Mouse (Mus musculus): Measurements from ENCODE around the gene Rabac1. TPM values are rescaled to one million over a fixed set of nuclear protein-coding genes. Genes with fewer than 3 reads are reported as not detected.

Rabac1 gene
- polyA plus RNA-seq, 1 experiment from 2014 or later = 58.7 TPM

DNA sequence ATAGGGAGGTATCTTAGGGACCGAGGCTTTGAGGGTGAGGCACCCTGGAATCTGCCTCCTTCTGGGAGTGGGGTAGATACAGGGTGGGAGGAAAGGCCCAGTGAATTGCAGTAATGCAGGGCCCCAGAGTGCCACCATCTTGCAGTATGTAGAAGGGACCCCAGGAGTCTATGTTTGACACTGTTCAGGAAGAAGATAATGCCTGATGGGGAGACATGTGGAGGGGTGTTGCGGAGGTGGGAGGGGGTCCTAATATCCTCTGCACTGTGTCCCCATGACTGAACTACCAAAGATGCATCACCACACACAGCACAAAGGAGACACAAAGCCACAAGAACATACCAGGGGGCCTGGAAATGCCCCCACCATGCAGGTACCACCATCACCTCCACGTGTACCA lies 33.6 kb upstream of the Rabac1 start:
- H3K4me1 ChIP-seq (ENCODE audit: control insufficient read depth, low read depth, low read length) = no peaks in the 10 kb centered on the region; the same call in 1 of the 2 replicates
- H3K4me2 ChIP-seq (ENCODE audit: low read depth, low read length) = 0 out of 2 replicates have a peak overlapping the region, but pooled peaks have one; percentile 41
- peaks cover 69% of the 10 kb centered on the region for H3K27me3 ChIP-seq (ENCODE audit: control insufficient read depth, insufficient read depth, low read depth, low read length)
- H3K27ac ChIP-seq (ENCODE audit: low read length) = no peak overlapping the region
- H3K36me3 ChIP-seq (ENCODE audit: control insufficient read depth, insufficient read depth) = no peaks in the 10 kb centered on the region
- no peak overlapping the region for H3K9ac ChIP-seq (ENCODE audit: low read depth, low read length)
- H3K4me3 ChIP-seq (ENCODE audit: low read depth, low read length) = no peak overlapping the region
- 47% methylated on average over 3 of the region's 3 CpGs for WGBS (ENCODE audit: insufficient replicate concordance)
- H3K9me3 ChIP-seq (replicated peaks; ENCODE audit: control insufficient read depth, low read length) = no peaks in the 10 kb centered on the region
- ATAC-seq (ENCODE audit: low read depth) = no peak

DNA sequence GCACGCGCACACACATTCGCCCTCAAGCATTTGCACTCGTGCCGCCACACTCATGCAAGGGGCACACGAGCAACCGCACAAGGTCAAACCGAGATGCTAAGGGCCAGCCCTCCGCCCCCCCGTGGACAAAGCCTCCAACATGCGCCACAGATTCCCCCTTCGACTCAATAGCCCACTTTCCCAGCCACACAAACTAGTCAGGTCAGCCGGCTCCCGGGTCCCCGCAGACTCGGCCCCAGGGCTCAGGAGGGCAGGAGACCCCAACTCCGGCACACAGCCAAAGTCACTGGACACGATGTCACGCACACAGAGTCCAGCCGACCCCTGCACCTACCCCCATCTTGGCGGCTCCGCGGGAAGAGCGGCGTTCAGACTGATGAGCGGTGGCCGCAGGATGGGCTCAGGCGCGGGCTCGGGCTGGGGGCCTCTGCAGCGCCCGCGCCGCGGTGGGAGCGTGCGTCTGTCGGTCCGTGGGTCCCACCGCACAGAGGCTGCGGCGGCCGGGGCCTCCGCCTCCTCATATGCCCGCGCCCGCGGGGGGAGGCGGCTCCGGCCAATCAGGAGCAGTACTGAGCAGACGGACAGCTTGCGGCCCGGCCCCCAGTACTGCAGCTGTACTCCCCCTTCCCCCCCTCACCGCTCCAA lies 33.0 kb upstream of the Rabac1 start, which contains the start of gene Atp1a3:
Gene Atp1a3 (minus strand): TSS at position 538 of the 645 bp plus-strand sequence.
- peaks cover 63% of the 10 kb centered on the region for H3K27me3 ChIP-seq (ENCODE audit: control insufficient read depth, insufficient read depth, low read depth, low read length)
- H3K36me3 ChIP-seq (ENCODE audit: control insufficient read depth, insufficient read depth) = no peaks in the 10 kb centered on the region
- H3K4me1 ChIP-seq (ENCODE audit: control insufficient read depth, low read depth, low read length) = no peaks in the 10 kb centered on the region; the same call in 1 of the 2 replicates
- ATAC-seq (ENCODE audit: low read depth) = no peak; the same call in 1 of the 2 replicates
- H3K9me3 ChIP-seq (replicated peaks; ENCODE audit: control insufficient read depth, low read length) = no peaks in the 10 kb centered on the region
- H3K27ac ChIP-seq (ENCODE audit: low read length) = no peak within 1 kb of the TSS
- 4% methylated on average over 49 of the region's 54 CpGs for WGBS (ENCODE audit: insufficient replicate concordance)
- peak within 1 kb of the TSS; percentile 39 for H3K4me3 ChIP-seq (ENCODE audit: low read depth, low read length)
- H3K4me2 ChIP-seq (ENCODE audit: low read depth, low read length) = peak within 1 kb of the TSS; percentile 41; the same call in 1 of the 2 replicates
- no peak within 1 kb of the TSS for H3K9ac ChIP-seq (ENCODE audit: low read depth, low read length)

DNA sequence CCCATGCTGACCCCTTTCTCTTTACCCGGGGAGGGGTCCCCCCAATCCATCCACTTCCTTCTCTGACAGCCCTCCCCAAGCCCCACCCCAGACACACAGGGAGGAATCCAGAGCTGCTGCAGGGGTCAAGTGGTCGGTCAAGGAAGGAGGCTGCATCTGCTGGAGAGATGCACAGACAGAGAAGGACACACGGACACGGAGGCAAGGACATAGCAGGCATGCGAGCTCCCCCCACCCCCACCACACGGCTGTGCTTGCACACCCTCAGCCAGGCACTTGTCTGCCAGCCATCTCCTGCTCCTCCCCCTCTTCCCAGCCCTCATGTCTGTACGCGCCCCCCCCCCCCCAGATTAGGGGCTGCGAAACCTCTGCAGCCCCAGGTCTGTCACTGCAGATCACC lies 32.3 kb upstream of the Rabac1 start:
- no peak for ATAC-seq (ENCODE audit: low read depth)
- no peaks in the 10 kb centered on the region for H3K9me3 ChIP-seq (replicated peaks; ENCODE audit: control insufficient read depth, low read length)
- no peak overlapping the region for H3K27ac ChIP-seq (ENCODE audit: low read length)
- no peak overlapping the region for H3K9ac ChIP-seq (ENCODE audit: low read depth, low read length)
- WGBS (ENCODE audit: insufficient replicate concordance) = 43% methylated on average over 7 of the region's 9 CpGs
- H3K4me2 ChIP-seq (ENCODE audit: low read depth, low read length) = no peak overlapping the region
- no peaks in the 10 kb centered on the region for H3K4me1 ChIP-seq (ENCODE audit: control insufficient read depth, low read depth, low read length)
- H3K4me3 ChIP-seq (ENCODE audit: low read depth, low read length) = 0 out of 2 replicates have a peak overlapping the region, but pooled peaks have one; percentile 39
- no peaks in the 10 kb centered on the region for H3K36me3 ChIP-seq (ENCODE audit: control insufficient read depth, insufficient read depth)
- peaks cover 56% of the 10 kb centered on the region for H3K27me3 ChIP-seq (ENCODE audit: control insufficient read depth, insufficient read depth, low read depth, low read length)

DNA sequence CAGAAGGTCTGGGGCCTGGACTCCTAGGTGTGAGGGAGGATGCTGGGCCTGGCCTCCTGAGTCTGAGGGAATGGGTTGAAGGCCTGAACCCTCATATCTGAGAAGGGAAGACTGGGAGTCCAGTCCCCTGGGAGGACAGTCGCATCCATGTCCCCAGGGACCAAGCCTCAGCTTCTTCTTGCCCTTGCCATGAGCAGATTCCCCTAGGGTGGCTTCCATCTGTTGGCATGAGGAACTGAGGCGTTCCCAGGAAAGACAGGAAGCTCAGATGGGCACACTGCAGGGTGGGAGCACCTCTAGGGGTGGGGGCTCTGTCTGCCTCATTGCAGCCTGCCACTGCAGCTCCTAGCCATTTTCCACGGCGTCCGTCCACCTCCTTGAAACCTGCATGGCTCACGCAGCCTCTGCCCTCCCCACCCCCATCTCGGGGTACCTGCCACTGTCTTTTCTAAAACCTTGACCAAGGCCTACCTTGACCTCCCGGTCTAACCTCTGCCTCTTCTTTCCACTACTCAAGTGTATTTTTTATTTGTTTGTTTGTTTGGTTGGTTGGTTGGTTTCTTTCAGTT lies 31.4 kb upstream of the Rabac1 start:
- H3K36me3 ChIP-seq (ENCODE audit: control insufficient read depth, insufficient read depth) = no peaks in the 10 kb centered on the region
- no peak overlapping the region for H3K4me2 ChIP-seq (ENCODE audit: low read depth, low read length)
- no peak overlapping the region for H3K4me3 ChIP-seq (ENCODE audit: low read depth, low read length)
- no peaks in the 10 kb centered on the region for H3K4me1 ChIP-seq (ENCODE audit: control insufficient read depth, low read depth, low read length)
- peaks cover 47% of the 10 kb centered on the region for H3K27me3 ChIP-seq (ENCODE audit: control insufficient read depth, insufficient read depth, low read depth, low read length)
- H3K9ac ChIP-seq (ENCODE audit: low read depth, low read length) = no peak overlapping the region
- H3K27ac ChIP-seq (ENCODE audit: low read length) = no peak overlapping the region
- no peak for ATAC-seq (ENCODE audit: low read depth)
- no peaks in the 10 kb centered on the region for H3K9me3 ChIP-seq (replicated peaks; ENCODE audit: control insufficient read depth, low read length)
- 67% methylated on average over 8 of the region's 8 CpGs for WGBS (ENCODE audit: insufficient replicate concordance)

DNA sequence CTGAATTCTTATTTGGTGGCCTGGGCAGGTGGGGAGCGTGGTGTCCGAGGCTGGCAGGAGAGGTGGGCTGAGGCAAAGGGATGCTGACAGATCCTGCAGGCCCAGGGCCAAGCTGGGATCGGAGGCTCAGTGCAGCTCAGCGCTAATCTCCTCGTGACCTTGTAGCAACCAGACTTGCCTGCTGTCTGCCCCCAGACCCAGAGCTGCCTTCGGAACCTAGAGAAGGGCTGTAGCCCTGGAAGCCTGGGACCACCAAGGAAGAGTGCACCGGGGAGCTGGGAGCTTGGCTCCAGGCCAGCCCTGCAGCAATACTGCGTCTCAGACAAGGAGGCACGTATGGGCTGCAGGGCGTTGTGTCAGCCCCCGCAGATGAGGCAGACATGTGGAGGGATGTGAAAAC lies 30.7 kb upstream of the Rabac1 start:
- Histone ChIP-seq H3K4me1 (ENCODE audit: control insufficient read depth, low read depth, low read length) (no peaks in the 10 kb centered on the region), H3K9ac (ENCODE audit: low read depth, low read length) (no peak overlapping the region), H3K27me3 (ENCODE audit: control insufficient read depth, insufficient read depth, low read depth, low read length) (peaks cover 40% of the 10 kb centered on the region), H3K9me3 (replicated peaks; ENCODE audit: control insufficient read depth, low read length) (no peaks in the 10 kb centered on the region), H3K4me2 (ENCODE audit: low read depth, low read length) (no peak overlapping the region), H3K36me3 (ENCODE audit: control insufficient read depth, insufficient read depth) (no peaks in the 10 kb centered on the region), H3K27ac (ENCODE audit: low read length) (no peak overlapping the region), H3K4me3 (ENCODE audit: low read depth, low read length) (no peak overlapping the region)
- 61% methylated on average over 11 of the region's 11 CpGs for WGBS (ENCODE audit: insufficient replicate concordance)
- no peak for ATAC-seq (ENCODE audit: low read depth)

DNA sequence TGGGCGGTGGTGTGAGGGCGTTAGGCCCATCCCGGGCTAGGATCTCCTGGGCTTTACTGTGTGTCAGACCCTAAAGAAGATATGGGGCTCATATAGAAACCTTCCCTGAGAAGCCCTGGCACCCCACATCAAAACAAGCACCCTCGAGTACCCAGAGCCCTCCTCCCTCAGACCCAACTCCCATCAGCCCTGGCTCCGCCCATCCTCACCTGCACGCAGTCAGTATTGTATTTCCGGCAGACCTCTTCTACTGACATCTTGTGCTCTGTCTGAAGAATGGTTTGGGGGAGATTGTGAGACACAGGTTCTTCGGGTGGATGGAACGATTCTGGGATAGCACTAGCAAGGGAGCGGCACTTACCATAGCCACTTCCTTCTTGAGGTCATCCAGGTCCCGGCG lies 28.2 kb upstream of the Rabac1 start:
- Histone ChIP-seq H3K9me3 (replicated peaks; ENCODE audit: control insufficient read depth, low read length) (no peaks in the 10 kb centered on the region), H3K4me3 (ENCODE audit: low read depth, low read length) (no peak overlapping the region), H3K9ac (ENCODE audit: low read depth, low read length) (no peak overlapping the region), H3K4me1 (ENCODE audit: control insufficient read depth, low read depth, low read length) (no peaks in the 10 kb centered on the region), H3K27ac (ENCODE audit: low read length) (no peak overlapping the region), H3K27me3 (ENCODE audit: control insufficient read depth, insufficient read depth, low read depth, low read length) (peaks cover 18% of the 10 kb centered on the region), H3K36me3 (ENCODE audit: control insufficient read depth, insufficient read depth) (no peaks in the 10 kb centered on the region), H3K4me2 (ENCODE audit: low read depth, low read length) (no peak overlapping the region)
- no peak for ATAC-seq (ENCODE audit: low read depth)
- WGBS (ENCODE audit: insufficient replicate concordance) = 53% methylated on average over 12 of the region's 12 CpGs

DNA sequence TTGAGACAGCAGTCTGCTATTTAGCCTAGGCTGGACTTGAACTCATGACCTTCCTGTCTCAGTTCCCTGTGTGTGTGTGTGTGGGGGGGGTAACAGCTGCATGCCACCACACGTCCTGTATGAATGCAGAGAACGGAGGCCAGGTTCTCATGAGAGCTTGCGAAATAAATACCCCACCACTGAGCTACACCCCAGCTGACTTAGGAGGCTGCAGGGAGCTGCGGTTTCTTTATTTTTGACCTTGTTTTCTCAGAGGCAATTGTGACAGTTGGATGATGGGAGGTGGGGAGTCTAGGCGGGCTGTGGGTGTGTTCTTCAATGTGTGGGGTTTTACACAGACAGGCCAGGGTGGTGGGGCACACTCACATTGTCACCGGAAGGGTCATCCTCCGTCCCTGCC lies 27.7 kb upstream of the Rabac1 start:
- 39% methylated on average over 7 of the region's 7 CpGs for WGBS (ENCODE audit: insufficient replicate concordance)
- Histone ChIP-seq H3K4me3 (ENCODE audit: low read depth, low read length) (no peak overlapping the region), H3K4me1 (ENCODE audit: control insufficient read depth, low read depth, low read length) (no peaks in the 10 kb centered on the region), H3K9ac (ENCODE audit: low read depth, low read length) (no peak overlapping the region), H3K27me3 (ENCODE audit: control insufficient read depth, insufficient read depth, low read depth, low read length) (peaks cover 13% of the 10 kb centered on the region), H3K27ac (ENCODE audit: low read length) (no peak overlapping the region), H3K36me3 (ENCODE audit: control insufficient read depth, insufficient read depth) (no peaks in the 10 kb centered on the region), H3K9me3 (replicated peaks; ENCODE audit: control insufficient read depth, low read length) (no peaks in the 10 kb centered on the region), H3K4me2 (ENCODE audit: low read depth, low read length) (no peak overlapping the region)
- ATAC-seq (ENCODE audit: low read depth) = no peak

DNA sequence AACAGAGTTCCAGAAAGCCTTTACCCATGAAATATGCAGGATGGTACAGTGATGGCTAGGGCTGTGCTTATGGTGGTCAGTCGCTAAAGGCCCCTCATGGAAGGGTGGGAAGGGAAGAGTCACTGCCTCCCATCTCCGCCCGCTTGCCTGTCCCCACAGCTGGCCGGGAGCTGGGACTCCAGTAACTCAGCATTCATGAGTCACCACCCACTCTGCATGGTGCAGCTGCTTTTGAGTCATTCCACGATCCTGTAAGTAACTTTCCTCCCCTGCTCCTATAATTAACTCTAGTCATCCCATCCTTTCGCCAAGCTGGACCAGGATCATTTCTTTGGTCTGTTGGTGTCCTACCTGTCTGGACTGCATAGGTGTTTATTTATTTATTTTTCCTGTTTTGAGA lies 20.5 kb upstream of the Rabac1 start:
- ATAC-seq (ENCODE audit: low read depth) = no peak
- Histone ChIP-seq H3K27me3 (ENCODE audit: control insufficient read depth, insufficient read depth, low read depth, low read length) (no peaks in the 10 kb centered on the region), H3K4me2 (ENCODE audit: low read depth, low read length) (no peak overlapping the region), H3K36me3 (ENCODE audit: control insufficient read depth, insufficient read depth) (no peaks in the 10 kb centered on the region), H3K9me3 (replicated peaks; ENCODE audit: control insufficient read depth, low read length) (no peaks in the 10 kb centered on the region), H3K4me3 (ENCODE audit: low read depth, low read length) (no peak overlapping the region), H3K27ac (ENCODE audit: low read length) (no peak overlapping the region), H3K9ac (ENCODE audit: low read depth, low read length) (no peak overlapping the region), H3K4me1 (ENCODE audit: control insufficient read depth, low read depth, low read length) (no peaks in the 10 kb centered on the region)
- WGBS (ENCODE audit: insufficient replicate concordance) = 68% methylated on average over 6 of the region's 6 CpGs

DNA sequence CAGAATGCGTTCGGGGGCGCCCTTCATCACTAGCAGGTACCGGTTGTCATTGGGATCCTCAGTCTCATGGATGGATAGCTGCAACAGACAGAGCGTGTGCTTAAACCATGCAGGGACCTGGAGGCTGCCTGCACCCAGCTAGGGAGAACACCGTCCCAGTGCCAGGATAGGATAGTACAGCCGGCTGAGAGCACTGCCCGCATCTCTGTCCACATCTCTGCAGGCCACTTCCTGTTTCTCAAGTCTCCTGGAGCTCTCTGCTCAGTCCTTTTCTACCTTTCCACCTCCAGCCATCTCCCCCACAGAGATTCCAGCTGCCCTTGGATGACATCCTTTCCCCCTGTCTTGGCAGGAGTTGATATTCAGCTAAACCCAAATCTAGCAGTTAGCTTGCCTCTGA lies 17.9 kb upstream of the Rabac1 start:
- no peak for ATAC-seq (ENCODE audit: low read depth)
- H3K4me2 ChIP-seq (ENCODE audit: low read depth, low read length) = no peak overlapping the region
- no peak overlapping the region for H3K27ac ChIP-seq (ENCODE audit: low read length)
- H3K4me3 ChIP-seq (ENCODE audit: low read depth, low read length) = no peak overlapping the region
- H3K4me1 ChIP-seq (ENCODE audit: control insufficient read depth, low read depth, low read length) = no peaks in the 10 kb centered on the region
- H3K36me3 ChIP-seq (ENCODE audit: control insufficient read depth, insufficient read depth) = no peaks in the 10 kb centered on the region
- no peaks in the 10 kb centered on the region for H3K9me3 ChIP-seq (replicated peaks; ENCODE audit: control insufficient read depth, low read length)
- no peaks in the 10 kb centered on the region for H3K27me3 ChIP-seq (ENCODE audit: control insufficient read depth, insufficient read depth, low read depth, low read length)
- no peak overlapping the region for H3K9ac ChIP-seq (ENCODE audit: low read depth, low read length)
- WGBS (ENCODE audit: insufficient replicate concordance) = 64% methylated on average over 8 of the region's 8 CpGs

All from liver, embryonic 16.5 days (tissue).